Mouse (Mus musculus) splenic B cell, adult 2 months (primary cell): ENCODE measurements around the gene Atg7.
A peak's percentile ranks its signal among the peaks of the same experiment; 100 is the strongest.
"Not testable (repeated sequence)": the region's sequence is repeated elsewhere in the genome, so short reads cannot be mapped to it uniquely, and the experiment has no call there.

Experiments used
- DNase-seq: peaks from one replicate; pipeline ENCODE4 v3.0.0-alpha.2; 2011; ENCODE audit warnings: low read depth, low spot score
- H3K27me3 ChIP-seq: 2 replicates; pipeline ENCODE4 v1.6.1; 2012; ENCODE audit warnings: mild to moderate bottlenecking, low read length, moderate library complexity, mixed read lengths; ENCODE audit not compliant: control insufficient read depth, poor library complexity, insufficient read depth, severe bottlenecking
- H3K36me3 ChIP-seq: 2 replicates; pipeline ENCODE4 v1.6.1; 2012; ENCODE audit warnings: mild to moderate bottlenecking, low read length, moderate library complexity, mixed read lengths; ENCODE audit not compliant: control insufficient read depth, poor library complexity, insufficient read depth, severe bottlenecking

Atg7 gene

GRCm38 (mm10) chr6:114642601-114643528 lies at the start of gene Atg7:
Gene Atg7 (plus strand): TSS chr6:114643097.
- Histone ChIP-seq H3K27me3 (no peaks in the 10 kb centered on the region; the same call in 1 of the 2 replicates), H3K36me3 (no peaks in the 10 kb centered on the region)
- DNase-seq, result peak; percentile 97

- H3K27me3 ChIP-seq, H3K36me3 ChIP-seq, DNase-seq: not testable (repeated sequence)
These were observed 28.8 kb upstream of the Atg7 start for GRCm38 (mm10) chr6:114614076-114614475.

- not testable (repeated sequence) for DNase-seq, H3K36me3 ChIP-seq, H3K27me3 ChIP-seq
These were observed 9.0 kb upstream of the Atg7 start for GRCm38 (mm10) chr6:114633886-114634285.

GRCm38 (mm10) chr6:114643716-114644115 lies 819 bp downstream of the Atg7 start:
- Histone ChIP-seq H3K27me3 (no peaks in the 10 kb centered on the region; the same call in 1 of the 2 replicates), H3K36me3 (no peaks in the 10 kb centered on the region)
- no peak for DNase-seq

- DNase-seq, result peak; percentile 51
- no peaks in the 10 kb centered on the region for H3K36me3 ChIP-seq
- H3K27me3 ChIP-seq, result no peaks in the 10 kb centered on the region; the same call in 1 of the 2 replicates
These were observed 1.6 kb downstream of the Atg7 start for GRCm38 (mm10) chr6:114644531-114644930.

- no peaks in the 10 kb centered on the region for H3K36me3 ChIP-seq
- DNase-seq, result no peak
- no peaks in the 10 kb centered on the region for H3K27me3 ChIP-seq
These were observed 3.3 kb downstream of the Atg7 start for GRCm38 (mm10) chr6:114646201-114646600.

GRCm38 (mm10) chr6:114647011-114647410 lies 4.1 kb downstream of the Atg7 start:
- DNase-seq, result no peak
- H3K36me3 ChIP-seq, result no peaks in the 10 kb centered on the region
- no peaks in the 10 kb centered on the region for H3K27me3 ChIP-seq

GRCm38 (mm10) chr6:114648352-114649030 lies 5.6 kb downstream of the Atg7 start:
- no peak for DNase-seq
- Histone ChIP-seq H3K36me3 (no peaks in the 10 kb centered on the region), H3K27me3 (no peaks in the 10 kb centered on the region)

- no peak for DNase-seq
- Histone ChIP-seq H3K27me3 (no peaks in the 10 kb centered on the region), H3K36me3 (no peaks in the 10 kb centered on the region)
These were observed 9.3 kb downstream of the Atg7 start for GRCm38 (mm10) chr6:114652209-114652608.

GRCm38 (mm10) chr6:114656826-114657600 lies 14.1 kb downstream of the Atg7 start:
- H3K27me3 ChIP-seq, result no peaks in the 10 kb centered on the region
- no peak for DNase-seq
- no peaks in the 10 kb centered on the region for H3K36me3 ChIP-seq

GRCm38 (mm10) chr6:114657807-114658206 lies 14.9 kb downstream of the Atg7 start:
- Histone ChIP-seq H3K36me3 (no peaks in the 10 kb centered on the region), H3K27me3 (no peaks in the 10 kb centered on the region)
- no peak for DNase-seq

- H3K36me3 ChIP-seq, result no peaks in the 10 kb centered on the region
- no peaks in the 10 kb centered on the region for H3K27me3 ChIP-seq
- DNase-seq, result no peak
These were observed 16.5 kb downstream of the Atg7 start for GRCm38 (mm10) chr6:114659278-114659991.

- DNase-seq, result no peak
- Histone ChIP-seq H3K36me3 (no peaks in the 10 kb centered on the region), H3K27me3 (no peaks in the 10 kb centered on the region)
These were observed 17.3 kb downstream of the Atg7 start for GRCm38 (mm10) chr6:114659992-114660800.
